Mouse (Mus musculus) brain, embryonic 14.5 days (tissue): ENCODE results near the gene Odf3l2.

ENCODE experiments used
- CTCF ChIP-seq: fragments of 200-500 bp; IDR thresholded peaks from 2 replicates; pipeline ENCODE4 v1.5.1; 2012; ENCODE audit warnings: inconsistent platforms, mild to moderate bottlenecking, moderate library complexity, borderline replicate concordance; ENCODE audit not compliant: insufficient read depth, insufficient read length; ENCODE audit errors: extremely low read depth
- POLR2A ChIP-seq: fragments of 200-500 bp; IDR thresholded peaks from 2 replicates; pipeline ENCODE4 v1.6.1; 2012; ENCODE audit warnings: mild to moderate bottlenecking, inconsistent platforms, borderline replicate concordance; ENCODE audit not compliant: poor library complexity, insufficient read depth, insufficient read length, severe bottlenecking; ENCODE audit errors: extremely low read depth

DNA sequence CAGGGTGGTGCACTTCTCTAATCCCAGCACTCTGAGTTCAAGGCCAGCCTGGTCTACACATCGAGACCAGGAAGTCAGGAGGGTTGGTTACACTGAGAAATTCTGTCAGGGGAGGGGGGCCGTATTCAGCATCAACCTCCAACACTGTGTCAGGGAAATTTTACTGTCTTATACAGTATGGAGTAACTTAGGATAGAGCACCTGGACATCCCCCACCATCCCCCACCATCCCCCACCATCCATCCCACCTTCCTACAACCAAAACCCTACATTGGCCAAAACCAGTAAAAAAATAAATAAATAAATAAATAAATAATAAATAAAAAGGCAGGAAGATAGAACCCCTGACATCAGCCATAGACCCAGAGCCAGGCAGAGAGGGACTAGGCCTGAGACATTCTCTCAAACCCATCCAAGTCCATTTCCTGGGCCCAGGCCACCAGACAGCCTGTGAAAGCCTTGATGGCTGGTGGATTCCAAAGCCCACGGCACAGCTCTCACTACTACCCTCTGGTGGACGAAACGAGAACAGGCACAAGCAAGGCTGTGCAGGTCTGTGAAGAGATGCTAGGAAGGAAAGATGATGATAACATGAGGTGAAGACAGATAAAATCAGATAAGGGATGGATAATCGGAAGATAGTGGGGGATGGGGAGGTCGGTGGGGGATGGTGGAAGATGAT, 3.7 kb upstream of the Odf3l2 start:
- peak; percentile 95 for TF ChIP-seq CTCF
- TF ChIP-seq POLR2A: no peak
